Mouse (Mus musculus) heart, embryonic 10.5 days (tissue): ENCODE data around the gene Aadacl2. TPM values are rescaled to one million over a fixed set of nuclear protein-coding genes. Genes with fewer than 3 reads are reported as not detected.

ENCODE experiments used
- polyA plus RNA-seq: library from polyadenylated mRNA; unstranded; fragments of >200 nt; fragmentation: Nextera tagmentation; extraction: Ambion mirVana; gene quantifications from 2 replicates; pipeline ENCODE4 v1.2.1, GENCODE M21; 2016

The Aadacl2 gene
- polyA plus RNA-seq, 1 experiment from 2014 or later: not detected

Other genes starting within 250 kb of the Aadacl2 start
- gene Gm8298, start 145.7 kb upstream of the Aadacl2 start, polyA plus RNA-seq: not detected in 2 replicates
- not detected in 2 replicates for gene C130079G13Rik, start 81.5 kb upstream of the Aadacl2 start, polyA plus RNA-seq
- 3.4 TPM in 1 of 2 replicates, not detected in the other for gene Aadac, start 19.0 kb downstream of the Aadacl2 start, polyA plus RNA-seq
- not detected in 2 replicates for gene Sucnr1, start 75.1 kb downstream of the Aadacl2 start, polyA plus RNA-seq